Mouse (Mus musculus) stomach, embryonic 16.5 days (tissue): ENCODE data around the gene Unc5b. TPM values are rescaled to one million over a fixed set of nuclear protein-coding genes. Genes with fewer than 3 reads are reported as not detected.

Experiments used
- ATAC-seq: fragments of 200-750 bp; cut with Nextera tagmentation; 2 replicates; pipeline ENCODE4 v1.8.0; 2017; ENCODE audit warnings: moderate number of reproducible peaks, moderate TSS enrichment; ENCODE audit not compliant: insufficient read depth, low FRiP score
- H3K27ac ChIP-seq: fragments of 300-500 bp; sonication (generic); 2 replicates; pipeline ENCODE4 v1.5.1; 2014; ENCODE audit warnings: low read length
- H3K27me3 ChIP-seq: fragments of 300-500 bp; sonication (generic); 2 replicates; pipeline ENCODE4 v1.6.1; 2014; ENCODE audit warnings: low read length, control low read depth, mixed read lengths; ENCODE audit not compliant: control insufficient read depth, insufficient read depth
- H3K36me3 ChIP-seq: fragments of 300-500 bp; sonication (generic); 2 replicates; pipeline ENCODE4 v1.6.1; 2014; ENCODE audit warnings: low read length; ENCODE audit not compliant: control insufficient read depth, insufficient read depth
- H3K4me1 ChIP-seq: fragments of 300-500 bp; sonication (generic); 2 replicates; pipeline ENCODE4 v1.6.1; 2014; ENCODE audit warnings: low read length, control low read depth, mixed read lengths; ENCODE audit not compliant: control insufficient read depth, insufficient read depth
- H3K4me2 ChIP-seq: fragments of 300-500 bp; sonication (generic); 2 replicates; pipeline ENCODE4 v1.6.1; 2014; ENCODE audit warnings: low read depth, low read length, mixed read lengths
- H3K4me3 ChIP-seq: fragments of 300-500 bp; sonication (generic); replicated peaks from 2 replicates; pipeline ENCODE4 v1.5.1; 2014; ENCODE audit warnings: mild to moderate bottlenecking, low read length
- H3K9ac ChIP-seq: fragments of 300-500 bp; sonication (generic); 2 replicates; pipeline ENCODE4 v1.6.1; 2014; ENCODE audit warnings: low read length
- H3K9me3 ChIP-seq: fragments of 300-500 bp; sonication (generic); replicated peaks from 2 replicates; pipeline ENCODE4 v1.6.1; 2016; ENCODE audit warnings: low read length, control low read depth; ENCODE audit not compliant: control insufficient read depth
- WGBS: fragments of 180-500 bp; shearing (Covaris S2); extraction: QIAGEN DNeasy Blood & Tissue Kit; methylation state at CpG from one replicate; pipeline ENCODE4 v1.1.7; 2014; 5-methylcytosine and 5-hydroxymethylcytosine counted together
- polyA plus RNA-seq: library from polyadenylated mRNA; unstranded; fragments of >200 nt; fragmentation: Nextera tagmentation; extraction: Ambion mirVana; gene quantifications from 2 replicates; pipeline ENCODE4 v1.2.1, GENCODE M21; 2015

The Unc5b gene
- polyA plus RNA-seq, 1 experiment from 2014 or later: 3.7 TPM

DNA sequence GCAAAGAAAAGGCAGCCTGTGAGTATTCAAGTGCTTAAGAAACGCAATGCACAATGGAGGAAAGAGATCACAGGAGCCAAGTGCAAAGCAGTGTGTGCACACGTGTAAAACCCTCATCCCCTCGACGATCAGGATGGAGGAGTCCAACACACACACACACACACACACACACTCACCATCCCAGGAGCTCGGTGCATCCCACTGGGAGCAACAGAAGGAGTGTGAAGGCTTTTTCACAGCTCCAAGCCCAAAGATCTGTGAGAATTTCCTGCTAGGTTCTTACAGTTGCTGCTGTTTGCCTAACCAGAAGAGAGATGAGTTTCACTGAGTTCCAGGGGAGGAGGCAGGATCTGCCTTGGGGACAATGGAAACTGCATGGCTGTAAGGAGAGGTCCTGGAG is 99.6 kb downstream of the Unc5b start:
- no peak for ATAC-seq
- H3K27ac ChIP-seq: no peak overlapping the region
- no peaks in the 10 kb centered on the region for H3K36me3 ChIP-seq
- no peaks in the 10 kb centered on the region for H3K9me3 ChIP-seq
- no peak overlapping the region for H3K4me3 ChIP-seq
- no peak overlapping the region for H3K4me2 ChIP-seq
- H3K4me1 ChIP-seq: 0 out of 2 replicates have a peak, but pooled peaks cover 3% of the 10 kb centered on the region
- no peak overlapping the region for H3K9ac ChIP-seq
- no peaks in the 10 kb centered on the region for H3K27me3 ChIP-seq
- WGBS: 32% methylated on average over 5 of the region's 5 CpGs

DNA sequence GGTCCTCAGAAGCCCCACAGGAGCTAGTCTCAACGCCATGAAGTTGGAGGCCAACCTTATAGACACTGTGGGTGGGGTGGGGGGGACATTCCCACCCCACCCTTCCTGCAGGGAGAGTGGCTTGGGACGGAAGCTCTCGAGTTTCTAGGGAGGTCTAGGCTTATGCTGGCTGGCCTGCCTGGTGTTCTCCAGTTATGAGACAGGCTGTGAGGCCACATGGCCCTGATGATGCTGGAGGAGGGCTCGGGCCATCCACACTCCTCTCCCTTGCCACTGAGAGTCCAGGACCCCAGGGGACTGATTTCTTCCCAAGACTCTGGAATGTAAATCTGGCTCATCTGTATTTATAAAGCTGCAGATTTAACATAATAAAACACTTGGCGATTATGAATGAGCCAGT is 104.1 kb downstream of the Unc5b start:
- H3K9me3 ChIP-seq: no peaks in the 10 kb centered on the region
- no peak overlapping the region for H3K9ac ChIP-seq
- no peaks in the 10 kb centered on the region for H3K36me3 ChIP-seq
- H3K4me1 ChIP-seq: 0 out of 2 replicates have a peak, but pooled peaks cover 3% of the 10 kb centered on the region
- ATAC-seq: peak; percentile 15; the same call in 1 of the 2 replicates
- H3K4me2 ChIP-seq: no peak overlapping the region
- H3K4me3 ChIP-seq: no peak overlapping the region
- no peaks in the 10 kb centered on the region for H3K27me3 ChIP-seq
- no peak overlapping the region for H3K27ac ChIP-seq
- WGBS: 26% methylated on average over 5 of the region's 5 CpGs

DNA sequence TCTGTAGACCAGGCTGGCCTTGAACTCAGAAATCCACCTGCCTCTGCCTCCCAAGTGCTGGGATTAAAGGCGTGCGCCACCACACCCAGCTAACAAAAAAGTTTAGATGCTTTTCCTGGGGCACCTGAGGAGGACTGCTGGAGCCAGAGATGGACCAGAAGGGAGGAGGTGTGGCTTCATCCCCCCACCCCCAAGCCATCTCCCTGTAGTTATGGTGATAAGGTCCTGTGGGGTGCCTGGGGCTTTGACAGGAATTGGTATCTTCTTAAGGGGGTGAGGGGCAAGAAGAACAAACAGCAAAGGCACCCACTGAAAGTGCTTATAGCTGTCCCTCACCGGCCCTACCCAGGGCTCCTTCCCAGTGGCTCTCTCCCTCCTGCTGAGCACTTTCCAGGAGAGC is 104.5 kb downstream of the Unc5b start:
- Histone ChIP-seq H3K27me3 (no peaks in the 10 kb centered on the region), H3K4me1 (0 out of 2 replicates have a peak, but pooled peaks cover 3% of the 10 kb centered on the region), H3K36me3 (no peaks in the 10 kb centered on the region), H3K4me3 (no peak overlapping the region), H3K4me2 (no peak overlapping the region), H3K9me3 (no peaks in the 10 kb centered on the region), H3K27ac (no peak overlapping the region), H3K9ac (no peak overlapping the region)
- WGBS: 81% methylated on average over 3 of the region's 3 CpGs
- 0 out of 2 replicates have a peak, but pooled peaks have one; percentile 44 for ATAC-seq

DNA sequence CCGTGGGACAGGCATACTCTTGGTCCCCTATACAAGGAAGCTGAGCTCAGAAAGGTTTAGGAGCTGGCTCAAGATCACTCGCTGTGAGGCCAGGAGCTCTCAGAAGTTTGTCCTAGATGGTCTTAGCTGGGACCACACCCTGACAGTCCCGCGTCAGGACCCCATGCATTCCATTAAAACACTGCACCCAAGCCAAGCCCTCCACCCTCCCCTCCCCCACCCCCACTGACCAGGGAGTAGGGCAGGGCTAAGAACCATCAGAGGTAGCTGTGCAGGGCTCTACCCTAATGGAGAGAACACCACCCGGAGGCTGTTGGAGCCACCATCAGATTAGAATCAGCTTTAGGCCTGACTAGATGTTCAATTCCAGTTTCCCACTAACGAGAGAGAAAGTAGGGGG is 106.9 kb downstream of the Unc5b start:
- H3K27ac ChIP-seq: no peak overlapping the region
- H3K9me3 ChIP-seq: no peaks in the 10 kb centered on the region
- 0 out of 2 replicates have a peak, but pooled peaks cover 3% of the 10 kb centered on the region for H3K4me1 ChIP-seq
- no peak for ATAC-seq
- H3K4me2 ChIP-seq: no peak overlapping the region
- no peak overlapping the region for H3K9ac ChIP-seq
- no peaks in the 10 kb centered on the region for H3K27me3 ChIP-seq
- H3K4me3 ChIP-seq: no peak overlapping the region
- no peaks in the 10 kb centered on the region for H3K36me3 ChIP-seq
- WGBS: 69% methylated on average over 6 of the region's 6 CpGs

DNA sequence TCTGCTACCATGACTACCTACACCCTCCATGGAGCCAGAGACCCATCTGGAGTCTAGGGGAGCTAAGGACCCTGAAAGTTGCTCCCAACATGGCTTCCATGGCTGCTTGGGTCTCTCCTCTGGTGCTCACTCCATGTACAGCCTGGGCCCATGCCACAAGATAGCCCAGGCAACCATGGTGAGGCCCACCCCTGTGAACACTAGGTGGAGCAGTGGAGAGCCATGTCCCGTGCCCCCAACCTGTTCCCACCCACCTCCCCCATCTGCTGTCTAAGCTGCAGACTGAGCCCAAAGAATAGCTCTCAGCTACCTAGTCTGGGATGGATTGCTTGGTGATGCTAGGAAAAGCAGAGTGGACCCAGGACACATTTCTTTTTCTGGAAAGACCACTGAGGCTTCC is 108.0 kb downstream of the Unc5b start:
- no peaks in the 10 kb centered on the region for H3K27me3 ChIP-seq
- H3K36me3 ChIP-seq: no peaks in the 10 kb centered on the region
- no peak overlapping the region for H3K9ac ChIP-seq
- no peaks in the 10 kb centered on the region for H3K9me3 ChIP-seq
- 0 out of 2 replicates have a peak, but pooled peaks cover 3% of the 10 kb centered on the region for H3K4me1 ChIP-seq
- WGBS: 53% methylated on average over 1 of the region's 1 CpGs
- no peak for ATAC-seq
- H3K4me3 ChIP-seq: no peak overlapping the region
- no peak overlapping the region for H3K4me2 ChIP-seq
- no peak overlapping the region for H3K27ac ChIP-seq

DNA sequence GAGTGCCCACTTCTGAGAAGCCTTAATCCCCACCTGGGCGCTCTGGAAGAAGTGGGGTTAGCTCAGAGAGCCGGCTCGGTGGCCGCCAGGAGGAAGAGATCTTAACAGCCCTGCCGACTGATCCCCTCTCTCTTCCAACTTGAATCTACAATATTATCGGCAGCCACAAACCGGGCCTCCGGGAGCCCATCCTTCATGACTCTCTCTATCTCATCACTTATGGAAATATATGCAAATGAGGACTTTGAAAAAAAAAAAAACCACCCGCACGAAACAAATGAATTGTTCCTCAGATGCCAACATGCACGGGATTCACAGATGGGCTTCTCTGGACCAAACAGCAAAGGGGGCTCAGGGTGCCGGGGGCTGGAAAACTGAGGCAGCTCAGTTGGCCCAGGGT is 109.7 kb downstream of the Unc5b start:
- Histone ChIP-seq H3K9me3 (no peaks in the 10 kb centered on the region), H3K9ac (no peak overlapping the region), H3K27me3 (no peaks in the 10 kb centered on the region), H3K4me3 (no peak overlapping the region), H3K4me2 (no peak overlapping the region), H3K4me1 (no peaks in the 10 kb centered on the region), H3K27ac (no peak overlapping the region), H3K36me3 (no peaks in the 10 kb centered on the region)
- no peak for ATAC-seq
- 62% methylated on average over 12 of the region's 12 CpGs for WGBS

DNA sequence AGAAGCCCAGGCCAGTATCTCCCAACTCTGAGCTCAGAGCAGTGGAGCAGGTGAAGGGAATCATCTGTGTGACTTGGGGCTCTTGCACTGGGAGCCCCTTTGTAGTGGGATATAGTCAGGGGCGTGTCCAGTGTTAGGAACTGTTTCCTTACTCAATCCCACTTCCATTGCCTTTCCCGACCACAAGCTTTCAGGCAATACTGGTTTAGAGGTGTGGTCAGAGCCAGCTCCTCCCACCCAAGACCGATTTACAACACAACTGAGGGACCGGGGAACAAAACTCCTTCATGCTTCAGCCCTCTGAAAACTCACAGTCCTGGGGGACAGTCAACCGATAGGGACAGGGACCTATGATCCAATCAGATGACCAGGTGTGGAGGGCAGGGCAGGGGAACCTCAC is 110.9 kb downstream of the Unc5b start:
- Histone ChIP-seq H3K36me3 (peaks cover 5% of the 10 kb centered on the region; the same call in 1 of the 2 replicates), H3K9me3 (no peaks in the 10 kb centered on the region), H3K4me2 (no peak overlapping the region), H3K4me1 (no peaks in the 10 kb centered on the region), H3K4me3 (no peak overlapping the region), H3K27me3 (no peaks in the 10 kb centered on the region), H3K9ac (no peak overlapping the region), H3K27ac (no peak overlapping the region)
- WGBS: 75% methylated on average over 5 of the region's 5 CpGs
- no peak for ATAC-seq

DNA sequence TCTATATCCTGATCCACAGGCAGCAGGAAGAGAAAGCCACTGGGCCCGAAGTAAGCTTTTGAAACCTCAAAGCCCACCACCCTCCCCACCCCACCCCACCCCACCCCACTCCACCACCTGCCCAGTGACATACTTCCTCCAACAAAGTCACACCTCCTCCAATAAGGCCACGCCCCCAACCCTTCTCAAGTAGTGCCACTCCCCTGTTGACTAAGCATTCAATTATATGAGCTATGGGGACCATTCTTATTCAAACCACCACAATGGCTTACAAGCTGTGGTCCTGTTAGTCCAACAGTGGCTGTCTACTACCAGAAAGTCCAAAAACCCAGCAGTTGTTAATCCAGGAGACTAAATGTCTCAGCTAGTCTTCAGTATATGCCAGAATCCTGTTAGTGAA is 112.9 kb downstream of the Unc5b start:
- no peaks in the 10 kb centered on the region for H3K27me3 ChIP-seq

DNA sequence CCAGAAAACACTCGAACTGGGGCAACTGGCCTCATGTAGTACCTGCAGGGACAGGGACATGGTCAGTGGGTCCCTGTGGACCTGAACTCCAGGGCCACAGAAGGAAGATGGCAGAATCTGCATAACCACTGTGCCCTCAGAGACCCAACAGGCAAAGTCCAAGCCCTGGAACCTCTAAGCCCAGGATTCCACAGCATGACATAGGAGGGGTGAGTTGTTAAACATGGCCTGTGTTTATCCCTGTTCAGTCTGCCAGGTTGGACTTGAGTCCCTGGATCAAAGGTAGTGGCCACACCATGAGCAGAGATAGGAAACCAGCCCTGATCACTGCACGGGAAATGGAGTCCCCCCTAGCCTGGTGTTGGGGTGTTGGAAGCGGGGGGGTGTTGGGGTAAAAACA is 114.9 kb downstream of the Unc5b start:
- H3K4me3 ChIP-seq: no peak overlapping the region
- no peak overlapping the region for H3K27ac ChIP-seq
- H3K4me2 ChIP-seq: no peak overlapping the region
- H3K36me3 ChIP-seq: peaks cover 9% of the 10 kb centered on the region
- 83% methylated on average over 3 of the region's 3 CpGs for WGBS
- no peaks in the 10 kb centered on the region for H3K27me3 ChIP-seq
- H3K4me1 ChIP-seq: no peaks in the 10 kb centered on the region
- no peaks in the 10 kb centered on the region; the same call in 1 of the 2 replicates for H3K9me3 ChIP-seq
- H3K9ac ChIP-seq: no peak overlapping the region
- no peak for ATAC-seq

More for the DNA sequence above, 112.9 kb downstream of the Unc5b start:
- 79% methylated on average over 2 of the region's 2 CpGs for WGBS
- H3K4me1 ChIP-seq: no peaks in the 10 kb centered on the region
- no peaks in the 10 kb centered on the region; the same call in 1 of the 2 replicates for H3K9me3 ChIP-seq
- peaks cover 9% of the 10 kb centered on the region for H3K36me3 ChIP-seq
- no peak overlapping the region for H3K4me2 ChIP-seq
- no peak overlapping the region for H3K9ac ChIP-seq
- ATAC-seq: no peak
- H3K4me3 ChIP-seq: no peak overlapping the region
- H3K27ac ChIP-seq: no peak overlapping the region
